Mouse (Mus musculus): ENCODE measurements around the gene Anks4b.

Gene Anks4b

GRCm38 (mm10) chr7:120188946-120189345, 15.3 kb downstream of the Anks4b start:
- no peak for DNase-seq (ENCODE audit: extremely low spot score, low read depth, low spot score)

GRCm38 (mm10) chr7:120189369-120190149, 15.9 kb downstream of the Anks4b start:
- no peak for DNase-seq (ENCODE audit: extremely low spot score, low read depth, low spot score)

- no peak for DNase-seq (ENCODE audit: extremely low spot score, low read depth, low spot score)
Measured at GRCm38 (mm10) chr7:120190150-120190665, 16.6 kb downstream of the Anks4b start.

DNA sequence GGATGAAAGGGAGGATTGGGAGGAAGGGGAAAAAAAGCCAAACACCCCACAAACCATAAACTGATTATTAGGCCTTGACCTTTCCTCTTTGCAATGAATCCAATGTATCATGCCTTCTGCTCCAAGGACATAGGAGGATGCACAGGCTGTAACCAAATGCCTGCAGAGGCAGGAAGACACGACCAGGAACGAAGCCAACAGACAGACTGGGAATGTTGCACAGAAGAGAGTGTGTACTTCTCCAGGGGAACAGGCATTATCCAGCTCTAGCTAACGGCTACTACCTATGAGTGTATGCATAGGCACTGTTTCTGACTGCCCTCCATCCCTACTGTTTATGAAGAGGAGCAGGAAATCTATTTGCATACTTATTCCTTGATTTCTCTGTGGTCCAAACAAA, 18.5 kb downstream of the Anks4b start:
- no peak for DNase-seq (ENCODE audit: extremely low spot score, low read depth, low spot score)

DNA sequence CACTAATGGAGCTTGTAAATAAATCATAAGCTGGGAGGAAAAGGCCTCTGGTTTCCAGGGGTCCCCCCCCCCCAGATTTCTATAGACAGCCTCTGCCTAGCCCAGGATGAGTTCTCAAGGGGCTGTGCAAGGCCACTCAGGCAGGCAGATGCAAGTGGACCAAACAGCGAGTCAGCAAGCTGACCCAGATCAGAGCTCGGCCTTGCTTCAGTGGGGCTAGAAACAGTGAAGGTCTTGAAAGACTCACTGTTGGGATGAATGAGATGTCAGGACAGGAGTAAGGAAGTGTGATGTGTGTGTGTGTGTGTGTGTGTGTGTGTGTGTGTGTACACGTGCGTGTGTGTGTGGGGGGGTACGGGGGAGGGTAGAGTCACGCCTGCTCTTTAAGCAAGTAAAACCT, 19.2 kb downstream of the Anks4b start:
- DNase-seq (ENCODE audit: extremely low spot score, low read depth, low spot score) = no peak

GRCm38 (mm10) chr7:120195207-120195606, 21.5 kb downstream of the Anks4b start:
- DNase-seq (ENCODE audit: extremely low spot score, low read depth, low spot score) = no peak

GRCm38 (mm10) chr7:120201231-120201744, 27.6 kb downstream of the Anks4b start:
- no peak for DNase-seq (ENCODE audit: extremely low spot score, low read depth, low spot score)

DNA sequence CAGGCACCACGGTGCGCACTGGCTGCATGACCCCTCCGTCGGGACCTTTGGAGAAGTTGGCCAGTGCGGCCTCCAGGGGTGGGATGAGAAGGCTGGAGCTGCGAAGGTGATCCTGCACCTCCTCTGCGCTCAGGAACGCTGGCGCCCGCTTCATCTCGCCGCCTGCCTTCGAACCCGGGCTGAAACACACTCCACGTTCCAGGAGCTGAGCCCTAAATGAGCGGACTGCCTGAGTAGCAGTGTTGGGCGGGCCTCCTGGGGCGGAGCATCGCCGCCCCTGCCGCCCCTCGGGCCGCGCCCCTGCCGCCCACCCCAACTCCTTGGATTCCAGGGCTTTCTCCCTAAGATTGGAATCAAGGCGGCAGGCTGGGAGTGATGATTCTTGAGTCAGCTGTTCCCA, 28.1 kb downstream of the Anks4b start, which contains the start of gene Crym:
TSS of gene Crym (minus strand) at position 341 of the 400 bp plus-strand sequence.
- DNase-seq (ENCODE audit: extremely low spot score, low read depth, low spot score) = no peak

- DNase-seq (ENCODE audit: extremely low spot score, low read depth, low spot score) = peak; percentile 12
Measured at GRCm38 (mm10) chr7:120203789-120204188, 30.1 kb downstream of the Anks4b start, which contains the start of gene Abca14. Gene Abca14, plus strand, starts transcription at chr7:120203961.

- DNase-seq (ENCODE audit: extremely low spot score, low read depth, low spot score) = no peak
Measured at GRCm38 (mm10) chr7:120205989-120206388, 32.3 kb downstream of the Anks4b start.

DNA sequence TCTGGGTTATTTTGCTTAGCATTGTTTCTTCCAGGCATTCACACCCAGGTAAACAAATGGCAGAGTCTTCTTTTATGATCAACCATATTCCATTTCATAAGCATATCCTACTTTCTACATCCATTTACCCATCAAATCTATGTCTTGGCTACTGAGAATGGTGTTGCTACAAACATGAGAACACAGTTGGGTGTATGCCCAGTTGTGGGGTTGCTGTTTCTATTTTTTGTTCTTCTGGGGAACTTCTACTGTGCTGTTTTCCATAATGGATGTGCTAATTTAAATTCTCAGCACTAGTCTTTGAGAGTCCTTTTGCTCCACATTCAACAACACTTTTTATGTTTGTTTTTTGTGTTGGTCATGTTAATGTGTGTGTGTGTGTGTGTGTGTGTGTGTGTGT, 54.9 kb downstream of the Anks4b start:
- no peak for DNase-seq (ENCODE audit: extremely low spot score, low read depth, low spot score)

All from hindlimb bud, embryonic 11.5 days (tissue).